Mouse (Mus musculus) frontal cortex, adult 2 months (tissue): Measurements from ENCODE around the gene Ddx41. TPM values are rescaled to one million over a fixed set of nuclear protein-coding genes. Genes with fewer than 3 reads are reported as not detected.
A peak's percentile ranks its signal among the peaks of the same experiment; 100 is the strongest.

Experiments
- DNase-seq, 2 experiments: peaks; one replicate each; pipeline ENCODE4 v3.0.0; 2022; ENCODE audit warnings: low spot score in 1 of 2; ENCODE audit errors: extremely low spot score in 1 of 2
- polyA plus RNA-seq: library from polyadenylated mRNA; depleted of rRNA; stranded (reverse); fragments of >200 nt; gene quantifications from 2 replicates; pipeline ENCODE4 v1.2.3, GENCODE M21; 2012

The Ddx41 gene
- polyA plus RNA-seq, 1 experiment: 92.8 TPM

DNA sequence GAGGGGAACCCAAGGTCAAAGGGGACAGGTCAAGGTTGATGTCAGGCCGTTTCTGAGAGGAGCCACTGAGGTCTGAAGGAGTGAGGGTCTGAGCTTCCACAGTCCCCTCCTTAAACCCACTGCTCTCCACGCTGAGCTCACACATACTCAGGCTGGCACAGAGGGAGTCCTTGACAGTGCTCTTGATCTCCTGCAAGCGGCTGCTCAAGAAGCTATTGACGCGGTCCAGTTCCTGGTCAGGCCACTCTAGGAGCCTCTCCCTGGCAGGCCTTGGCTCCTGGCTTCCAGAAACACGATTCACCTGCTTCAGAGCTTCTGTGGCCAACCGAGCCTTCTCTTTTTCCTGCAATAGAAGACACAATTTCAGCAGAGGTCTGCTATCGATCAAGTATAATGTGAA, 7.0 kb upstream of the Ddx41 start:
- no peak for DNase-seq

DNA sequence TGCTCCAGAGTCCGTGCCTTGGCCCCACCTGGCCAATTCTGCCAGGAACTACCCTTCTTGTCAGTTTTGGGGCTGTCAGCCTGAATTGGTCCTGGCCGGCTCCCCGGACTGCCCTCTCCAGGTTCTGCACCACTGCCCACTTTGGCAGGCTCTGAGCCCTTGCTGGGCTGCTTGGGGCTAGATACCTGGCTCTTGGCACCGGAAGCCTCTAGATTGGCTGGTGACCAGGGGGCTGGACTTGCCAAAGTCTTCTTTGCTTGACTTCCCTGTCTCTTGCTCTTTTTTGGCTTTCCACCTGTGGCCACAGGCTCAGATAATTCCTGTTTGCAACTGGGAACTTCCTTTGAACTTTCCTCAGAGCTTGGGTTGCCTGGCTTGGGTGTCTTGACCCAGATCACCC, 6.4 kb upstream of the Ddx41 start:
- DNase-seq: no peak

DNA sequence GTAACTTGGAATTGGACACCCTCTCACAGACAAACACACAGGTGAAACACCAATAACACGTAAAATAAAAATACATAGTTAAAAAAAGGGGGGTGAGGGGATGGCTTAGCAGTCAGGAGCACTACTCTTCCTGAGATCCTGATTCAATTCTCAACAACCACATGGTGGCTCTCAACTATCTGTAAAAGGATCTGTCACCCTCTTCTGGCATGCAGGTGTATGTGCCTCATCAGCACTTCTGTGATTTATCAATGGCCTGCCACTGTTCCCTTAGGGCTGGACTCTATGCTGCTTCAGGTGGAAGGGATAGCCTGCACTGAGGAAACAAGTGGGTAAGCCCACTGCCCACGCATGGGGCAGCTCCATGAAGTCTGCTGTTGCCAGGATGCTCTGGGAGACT, 4.5 kb upstream of the Ddx41 start:
- DNase-seq: peak in 1 of 2 experiments; percentile 66

DNA sequence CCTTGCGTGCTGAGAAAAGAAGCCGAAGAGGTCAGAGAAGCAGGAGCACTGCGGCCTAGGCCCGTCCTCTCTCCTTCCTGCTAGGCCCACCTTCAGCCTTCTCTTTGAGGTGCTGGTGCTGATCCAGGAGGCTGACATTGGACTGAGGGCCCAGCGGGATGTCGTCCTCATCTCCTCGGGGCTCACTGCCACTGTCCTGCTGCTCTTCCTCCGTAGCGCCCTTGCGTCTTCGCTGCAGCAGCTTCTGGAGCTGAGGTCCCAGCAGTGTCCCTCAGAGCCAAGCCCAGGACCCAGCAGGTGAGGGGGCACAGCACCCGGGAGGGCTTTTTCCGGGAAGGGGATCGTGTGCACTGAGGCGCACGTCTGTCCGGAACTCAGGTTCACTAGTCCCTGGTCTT, 663 bp downstream of the Ddx41 start:
- DNase-seq: no peak

DNA sequence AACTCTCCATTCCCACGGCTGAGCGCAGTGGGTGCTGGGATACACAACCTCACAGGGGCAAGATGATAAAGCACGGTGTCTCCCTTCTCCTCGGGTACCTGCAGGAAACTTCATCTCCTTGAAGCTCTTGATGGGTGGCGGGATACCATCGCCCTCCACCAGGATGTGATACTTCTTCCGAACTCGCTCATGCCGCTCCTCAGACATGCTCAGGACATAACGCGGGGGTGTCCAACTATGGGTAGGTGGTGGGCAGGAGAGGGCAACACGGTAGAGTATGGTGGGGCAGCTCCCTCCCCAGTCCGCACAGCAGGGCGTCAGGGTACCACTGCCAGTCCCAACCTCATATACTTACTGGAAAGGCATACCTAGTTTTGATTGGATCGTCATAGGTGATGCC, 1.3 kb downstream of the Ddx41 start:
- DNase-seq: no peak

DNA sequence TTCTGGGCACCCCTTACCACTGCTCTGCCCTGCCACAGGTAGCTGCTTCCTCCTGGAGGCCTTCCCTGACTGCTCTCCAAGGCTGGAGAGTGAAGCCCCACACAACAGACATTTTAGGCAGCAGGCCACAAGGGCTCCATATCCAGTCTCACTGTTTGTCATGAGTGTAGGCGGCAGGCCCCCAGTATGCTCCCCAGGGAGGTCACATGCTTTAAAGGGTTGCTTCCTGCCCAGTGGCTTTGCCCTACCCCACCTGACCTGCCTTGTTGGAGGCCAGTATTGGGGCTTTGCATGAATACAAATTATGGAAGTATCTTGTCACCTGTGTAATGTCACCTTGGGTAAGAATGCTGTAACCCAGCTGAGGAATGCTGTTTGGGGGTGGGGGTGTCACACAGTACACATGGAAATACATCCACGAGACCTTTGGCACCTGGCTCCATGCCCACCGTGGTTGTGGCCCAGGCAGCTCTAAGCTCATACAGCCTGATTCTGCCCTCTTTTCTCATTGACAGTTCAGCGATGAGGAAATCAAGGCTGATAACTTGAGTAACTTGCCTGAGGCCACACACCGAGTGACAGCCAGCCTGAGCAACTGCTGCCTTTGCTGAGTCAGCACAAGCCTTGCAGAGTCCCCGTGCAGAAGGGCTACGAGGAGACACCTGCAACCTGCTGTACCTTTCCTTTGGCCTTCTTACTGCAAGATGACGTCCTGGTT, 7.1 kb downstream of the Ddx41 start, which contains the start of gene Dok3:
Gene Dok3, minus strand, starts transcription at position 99 of the 718 bp plus-strand sequence.
- DNase-seq: no peak

GRCm38 (mm10) chr13:55527834-55528772, 8.4 kb downstream of the Ddx41 start:
- no peak for DNase-seq

DNA sequence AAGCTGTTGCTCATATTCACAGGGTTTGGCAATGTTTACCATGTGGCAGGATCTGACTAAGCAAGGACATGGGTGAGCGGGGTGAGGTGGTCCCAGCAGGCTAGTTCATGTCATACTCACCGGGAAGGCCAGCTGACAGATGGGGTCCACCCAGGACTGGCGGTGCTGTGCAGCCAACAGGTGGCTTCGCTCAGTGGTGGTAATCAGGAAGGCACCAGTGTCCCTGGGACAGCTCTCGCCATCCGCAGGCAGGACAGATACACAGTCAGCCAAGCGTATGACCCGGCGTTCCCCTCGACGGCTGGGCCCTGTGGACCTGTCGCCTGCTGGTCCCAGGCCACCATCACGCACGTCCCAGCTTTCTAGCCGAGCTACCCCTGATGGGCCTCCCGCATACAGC, 9.2 kb downstream of the Ddx41 start:
- DNase-seq: no peak

GRCm38 (mm10) chr13:55525733-55526553, 10.5 kb downstream of the Ddx41 start:
- DNase-seq: no peak

DNA sequence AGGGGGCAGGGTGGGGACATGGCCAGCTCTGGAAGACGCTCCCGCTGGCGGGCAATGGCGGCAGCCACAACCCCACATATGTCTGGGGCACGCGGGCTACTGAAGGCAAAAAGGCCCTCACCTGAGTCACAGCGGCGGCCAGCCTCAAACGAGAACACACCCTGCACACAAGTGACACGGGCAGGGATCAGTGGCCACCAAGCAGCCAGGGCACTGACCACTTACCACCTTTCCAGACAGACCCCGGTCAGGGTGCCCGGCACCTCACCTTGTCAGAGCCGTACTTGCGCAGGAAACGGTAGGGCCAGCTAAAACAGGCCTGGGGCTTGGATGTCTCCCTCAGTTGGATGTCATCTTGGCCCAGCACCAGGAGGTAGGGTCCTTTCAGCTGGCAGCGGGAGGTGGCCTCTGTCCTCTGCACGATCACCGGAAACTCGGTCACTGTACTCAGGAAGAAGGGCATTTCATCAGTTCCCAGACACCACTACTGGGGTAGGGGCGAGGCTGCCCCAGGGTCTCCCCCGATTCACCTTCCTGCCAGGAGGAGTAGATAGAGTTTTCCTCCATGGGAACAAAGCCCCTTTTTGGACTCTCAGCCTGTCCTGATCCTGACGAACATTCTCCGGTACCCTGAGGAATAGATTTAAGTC, 12.4 kb downstream of the Ddx41 start:
- no peak for DNase-seq

DNA sequence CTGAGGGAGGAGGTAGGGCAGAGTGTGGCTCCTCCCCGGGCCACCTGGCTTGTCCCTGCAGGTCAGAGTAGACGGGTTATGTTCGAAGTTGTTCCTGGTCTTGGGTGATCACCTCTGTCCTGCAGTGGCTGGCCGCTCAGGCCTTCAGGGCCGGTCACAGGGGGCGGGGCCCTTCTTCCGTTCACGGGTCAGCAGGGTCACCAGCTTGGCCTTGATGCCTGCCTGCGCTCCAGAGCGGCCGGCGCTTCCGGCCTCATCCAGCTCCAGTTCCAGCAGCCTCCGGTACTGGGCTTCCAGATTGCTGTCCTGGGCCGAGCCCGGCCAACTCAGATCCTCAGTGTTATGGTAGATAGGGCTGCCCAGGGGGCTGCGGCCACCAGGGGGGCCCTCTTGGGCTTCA, 13.2 kb downstream of the Ddx41 start:
- no peak for DNase-seq

DNA sequence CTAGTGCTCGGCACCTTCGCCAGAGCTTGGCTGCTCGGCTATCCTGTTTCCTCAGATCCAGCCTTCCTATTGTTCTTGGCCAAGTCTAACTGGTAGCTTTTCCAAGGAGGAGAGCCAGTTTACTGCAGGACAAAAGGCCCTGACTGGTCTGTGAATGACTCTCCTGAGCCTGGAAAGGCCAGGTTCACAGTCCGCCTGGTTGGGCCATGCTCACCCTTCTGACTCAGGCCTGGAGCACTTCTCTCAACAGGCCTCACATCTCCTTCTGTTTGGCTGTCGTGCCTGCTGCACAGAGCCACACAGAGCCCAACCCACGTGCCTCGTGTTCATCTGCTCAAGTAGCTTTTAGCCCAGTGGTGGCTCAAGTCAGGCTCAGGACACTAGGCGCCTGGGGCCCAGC, 13.7 kb downstream of the Ddx41 start:
- no peak for DNase-seq

GRCm38 (mm10) chr13:55519606-55520005, 16.9 kb downstream of the Ddx41 start:
- DNase-seq: no peak

DNA sequence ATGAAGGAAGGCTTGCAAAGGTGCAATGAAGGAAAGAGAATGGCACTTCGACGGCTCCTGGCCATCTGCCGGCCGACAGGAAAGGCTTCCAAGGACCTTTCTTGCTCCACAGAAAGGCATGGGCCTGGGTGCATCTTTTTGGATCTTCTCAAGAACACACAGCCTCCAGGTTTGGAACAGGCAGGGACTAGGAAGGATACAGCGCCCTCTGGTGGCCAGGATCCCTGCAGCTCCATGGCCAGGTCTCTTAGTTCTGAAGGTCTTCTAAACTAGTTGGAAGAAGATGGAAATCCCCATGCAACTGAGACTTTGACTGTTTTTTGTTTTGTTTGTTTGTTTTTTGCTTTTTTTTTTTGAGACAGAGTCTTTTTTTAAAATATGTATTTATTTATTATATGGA, 19.5 kb downstream of the Ddx41 start:
- peak; percentile 75 to 96 for DNase-seq

DNA sequence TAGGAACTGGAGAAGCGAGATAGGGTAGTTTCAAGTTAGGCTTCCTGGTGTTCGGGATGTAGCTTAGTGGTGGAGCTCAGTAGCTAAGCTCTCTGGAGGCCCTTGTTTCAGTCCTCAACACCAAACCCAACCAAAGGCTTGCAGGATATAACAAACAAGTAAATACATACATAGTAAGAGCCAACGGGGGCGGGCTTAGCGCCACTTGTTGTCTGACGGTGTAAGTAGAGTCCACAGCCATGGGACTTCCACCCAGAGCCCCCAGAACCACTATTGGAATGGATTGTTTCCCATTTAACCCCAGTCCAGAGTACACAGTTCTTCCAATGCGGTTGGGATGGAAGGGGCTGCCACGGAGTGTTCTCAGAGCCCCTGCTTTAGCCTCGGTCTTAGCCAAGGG, 22.6 kb downstream of the Ddx41 start:
- DNase-seq: no peak

DNA sequence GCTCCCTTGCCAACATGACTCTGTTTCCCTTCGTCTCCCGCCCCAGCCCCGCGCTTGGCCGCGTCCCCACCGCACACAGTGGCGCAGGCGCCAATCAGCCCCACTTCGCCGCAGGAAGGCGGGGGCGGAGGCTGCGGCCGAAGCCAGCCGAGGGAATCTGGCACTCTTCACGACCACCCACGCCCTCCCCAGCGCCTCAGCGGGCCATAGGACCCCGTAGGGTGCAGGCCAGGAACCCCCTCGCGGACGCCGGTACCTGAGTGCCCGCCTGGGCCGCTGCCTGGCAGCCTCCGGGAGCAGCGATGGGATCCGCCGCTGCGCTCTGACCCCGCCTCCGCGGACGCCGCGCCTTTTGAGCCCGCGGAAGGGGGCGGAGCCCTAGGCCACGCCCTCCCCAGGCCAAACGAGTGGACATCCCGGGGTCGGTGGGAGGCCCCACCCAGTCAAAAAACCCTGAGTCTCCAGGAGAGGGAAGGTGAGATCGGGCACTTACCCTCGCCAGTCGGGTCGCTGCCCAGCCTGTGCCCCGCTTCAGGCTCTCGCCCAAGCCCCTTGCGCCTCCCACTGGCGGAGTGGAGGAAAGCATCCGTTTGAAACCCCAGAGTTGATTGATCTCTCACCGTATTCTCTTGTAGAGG, 23.2 kb downstream of the Ddx41 start, which contains the start of gene Pdlim7:
Gene Pdlim7, minus strand, starts transcription at position 566 of the 638 bp plus-strand sequence.
- peak in 1 of 2 experiments; percentile 86 for DNase-seq

GRCm38 (mm10) chr13:55512379-55513031, 24.0 kb downstream of the Ddx41 start:
- no peak for DNase-seq

DNA sequence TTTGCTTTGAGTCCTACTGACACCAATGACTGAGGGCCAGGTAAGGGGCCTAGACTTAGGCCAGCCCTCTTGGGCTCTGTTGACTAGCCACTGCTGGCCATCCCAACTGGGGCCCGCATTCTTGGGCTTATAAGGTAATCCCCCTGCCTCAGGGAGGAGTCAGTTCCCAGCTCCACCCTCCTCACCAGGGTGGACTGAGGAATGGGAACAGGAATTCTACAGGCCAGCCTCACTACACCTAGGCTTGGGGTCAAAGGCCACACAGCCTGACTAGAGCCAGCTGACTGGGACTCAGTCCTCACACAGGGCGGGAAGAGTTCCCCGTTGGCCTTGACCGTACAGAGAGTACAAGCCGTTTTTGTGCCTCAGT, 25.0 kb downstream of the Ddx41 start:
- DNase-seq: no peak
